Mouse (Mus musculus) olfactory bulb, adult 2 months (tissue): ENCODE measurements around the gene Lancl1. TPM values are rescaled to one million over a fixed set of nuclear protein-coding genes. Genes with fewer than 3 reads are reported as not detected.

ENCODE experiments used
- H3K27ac ChIP-seq: fragments of 200-500 bp; 2 replicates; pipeline ENCODE4 v1.5.1; 2012; ENCODE audit warnings: low read depth, low read length; ENCODE audit not compliant: insufficient read depth
- H3K4me1 ChIP-seq: fragments of 200-500 bp; 2 replicates; pipeline ENCODE4 v1.6.1; 2012; ENCODE audit warnings: low read length; ENCODE audit not compliant: control insufficient read depth, insufficient read depth
- H3K4me3 ChIP-seq: fragments of 200-500 bp; 2 replicates; pipeline ENCODE4 v1.5.1; 2012; ENCODE audit warnings: mild to moderate bottlenecking, low read depth, low read length, moderate library complexity; ENCODE audit not compliant: insufficient read depth
- CTCF ChIP-seq: fragments of 200-500 bp; IDR thresholded peaks from 2 replicates; pipeline ENCODE4 v1.5.1; 2012; ENCODE audit warnings: low read depth, mild to moderate bottlenecking, low read length, moderate library complexity; ENCODE audit not compliant: insufficient read depth
- POLR2A ChIP-seq: fragments of 200-500 bp; IDR thresholded peaks from 2 replicates; pipeline ENCODE4 v1.6.1; 2012; ENCODE audit warnings: mild to moderate bottlenecking, low read depth, low read length, moderate library complexity; ENCODE audit not compliant: insufficient read depth
- WGBS: fragments of 180-500 bp; shearing (Covaris S2); methylation state at CpG from one replicate; pipeline ENCODE4 v1.1.7; 2018; 5-methylcytosine and 5-hydroxymethylcytosine counted together
- polyA plus RNA-seq: library from polyadenylated mRNA; stranded (reverse); fragments of >200 nt; gene quantifications from 2 replicates; pipeline ENCODE4 v1.2.4, GENCODE M21; 2012; ENCODE audit warnings: low replicate concordance; ENCODE audit not compliant: missing spikeins, insufficient read depth, insufficient read length

Gene Lancl1
- polyA plus RNA-seq, 1 experiment, result not detected

DNA sequence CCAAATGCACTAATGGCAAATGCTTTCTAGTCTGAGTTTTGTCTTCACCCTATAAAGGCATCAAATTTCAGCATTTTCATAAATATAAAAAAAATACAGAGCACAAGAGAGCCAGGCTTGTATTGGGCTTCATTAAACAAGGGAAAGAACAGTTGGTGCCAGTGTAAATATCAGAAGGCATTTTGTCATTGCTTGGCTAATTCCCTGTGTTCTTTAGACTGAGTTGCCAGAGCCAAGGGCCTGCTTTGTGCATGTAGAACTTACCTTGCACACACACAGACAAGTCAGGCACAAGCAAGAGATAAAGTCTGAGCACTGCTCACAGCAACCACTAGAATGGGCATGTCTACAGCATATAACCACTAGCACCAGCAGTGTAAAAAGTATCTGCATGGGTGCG lies 40.1 kb downstream of the Lancl1 start:
- 93% methylated on average over 1 of the region's 1 CpGs for WGBS

DNA sequence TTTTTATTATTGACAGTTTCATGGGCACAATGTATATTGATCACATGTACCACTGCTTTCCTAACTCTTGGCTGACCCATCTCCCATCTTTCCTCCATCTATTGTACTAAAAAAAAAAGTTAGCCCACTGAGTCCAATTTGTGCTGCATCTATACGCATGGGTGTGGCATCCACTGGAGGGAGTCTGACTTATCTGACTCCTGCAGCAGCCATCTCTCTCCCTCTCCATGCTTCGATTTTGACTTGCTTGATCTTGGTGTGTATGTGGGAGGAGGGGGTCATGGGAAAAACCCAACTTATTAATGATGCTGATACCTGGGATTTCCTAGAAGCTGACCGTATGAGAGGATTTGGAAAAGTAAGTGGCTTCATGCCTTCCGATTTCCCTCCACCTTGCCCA lies 40.5 kb downstream of the Lancl1 start:
- TF ChIP-seq POLR2A, result no peak
- TF ChIP-seq CTCF, result no peak
- 95% methylated on average over 4 of the region's 4 CpGs for WGBS
- no peak overlapping the region for H3K4me3 ChIP-seq

More for the DNA sequence above, 40.1 kb downstream of the Lancl1 start:
- TF ChIP-seq CTCF (no peak), POLR2A (no peak)
- Histone ChIP-seq H3K4me1 (no peaks in the 10 kb centered on the region), H3K4me3 (no peak overlapping the region), H3K27ac (no peak overlapping the region)

GRCm38 (mm10) chr1:66996819-66997218 lies 41.9 kb downstream of the Lancl1 start:
- TF ChIP-seq CTCF (no peak), POLR2A (no peak)
- WGBS, result 94% methylated on average over 2 of the region's 2 CpGs
- no peak overlapping the region for H3K27ac ChIP-seq

More for the DNA sequence above, 40.5 kb downstream of the Lancl1 start:
- Histone ChIP-seq H3K4me1 (no peaks in the 10 kb centered on the region), H3K27ac (no peak overlapping the region)

GRCm38 (mm10) chr1:66992764-66993163 lies 45.9 kb downstream of the Lancl1 start:
- no peak overlapping the region for H3K4me3 ChIP-seq
- peaks cover 3% of the 10 kb centered on the region for H3K4me1 ChIP-seq
- H3K27ac ChIP-seq, result no peak overlapping the region
- TF ChIP-seq POLR2A (no peak), CTCF (no peak)

More at GRCm38 (mm10) chr1:66996819-66997218, 41.9 kb downstream of the Lancl1 start:
- no peak overlapping the region for H3K4me3 ChIP-seq
- H3K4me1 ChIP-seq, result no peaks in the 10 kb centered on the region

DNA sequence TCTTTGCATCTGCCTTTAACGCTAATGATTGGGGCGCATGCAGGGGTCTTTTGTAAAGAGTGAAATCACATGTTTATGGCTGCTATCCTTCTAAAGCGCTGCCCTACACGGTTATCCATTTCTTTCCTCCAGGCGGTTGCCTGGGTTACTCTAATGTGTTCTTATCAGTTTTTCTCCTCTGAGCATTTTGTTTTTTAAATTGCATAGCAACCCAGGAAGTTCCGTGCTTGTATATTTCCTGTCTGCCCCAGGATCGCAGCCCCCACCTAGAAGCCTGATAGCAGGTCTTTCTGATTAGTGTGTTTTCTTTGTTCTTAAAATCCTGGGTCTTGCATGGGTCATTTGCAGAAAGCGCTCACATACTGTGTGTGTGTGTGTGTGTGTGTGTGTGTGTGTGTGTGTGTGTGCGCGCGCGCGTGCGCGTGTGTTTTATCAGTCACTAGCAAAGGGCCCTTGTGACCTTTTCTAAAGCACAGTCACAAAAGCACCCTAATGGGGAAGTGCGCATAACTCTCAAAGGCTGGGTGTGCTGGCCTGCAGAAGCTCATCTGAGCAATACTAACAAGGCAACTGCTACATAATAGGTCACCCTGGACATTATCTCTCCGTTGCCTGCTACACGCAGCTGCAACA lies 51.0 kb downstream of the Lancl1 start:
- H3K4me3 ChIP-seq, result no peak overlapping the region
- WGBS, result 70% methylated on average over 18 of the region's 18 CpGs
- no peak overlapping the region for H3K27ac ChIP-seq
- no peak for TF ChIP-seq POLR2A
- no peak for TF ChIP-seq CTCF
- peaks cover 9% of the 10 kb centered on the region for H3K4me1 ChIP-seq

GRCm38 (mm10) chr1:66985906-66986305 lies 52.8 kb downstream of the Lancl1 start:
- peaks cover 9% of the 10 kb centered on the region for H3K4me1 ChIP-seq
- WGBS, result 40% methylated on average over 4 of the region's 4 CpGs
- no peak overlapping the region for H3K4me3 ChIP-seq
- TF ChIP-seq CTCF (no peak), POLR2A (no peak)
- no peak overlapping the region for H3K27ac ChIP-seq

DNA sequence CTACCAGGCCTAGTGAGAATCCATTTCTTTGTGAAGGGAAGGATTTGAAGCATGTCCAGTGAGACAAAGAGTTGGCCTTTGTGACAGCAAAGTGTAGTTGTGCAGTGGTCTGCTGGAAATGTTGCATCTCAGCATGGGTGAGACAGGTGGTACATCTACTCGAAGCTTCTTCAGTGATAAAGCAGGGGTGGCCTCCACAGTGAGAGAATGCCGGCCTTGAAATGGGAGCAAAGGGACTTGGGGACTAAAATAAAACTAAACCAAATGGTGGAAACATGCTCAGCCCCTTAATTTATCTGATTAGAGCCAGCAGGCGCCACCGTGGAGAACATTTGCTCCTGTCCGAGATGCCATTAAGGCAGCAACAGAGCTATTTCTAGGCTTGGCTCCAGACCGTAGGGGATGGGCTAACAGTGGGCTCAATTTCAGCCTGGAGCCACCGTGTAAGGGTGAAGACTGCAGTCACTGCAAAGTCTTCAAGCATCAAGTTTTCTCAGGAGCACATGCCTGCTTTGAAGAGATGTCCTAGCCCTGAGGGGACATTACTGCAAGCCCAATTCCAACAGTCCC lies 53.5 kb downstream of the Lancl1 start:
- 46% methylated on average over 7 of the region's 7 CpGs for WGBS
- Histone ChIP-seq H3K27ac (no peak overlapping the region), H3K4me3 (no peak overlapping the region), H3K4me1 (peaks cover 9% of the 10 kb centered on the region)
- TF ChIP-seq CTCF, result no peak
- no peak for TF ChIP-seq POLR2A

- WGBS, result 96% methylated on average over 1 of the region's 1 CpGs
- no peak for TF ChIP-seq POLR2A
- TF ChIP-seq CTCF, result no peak
- no peak overlapping the region for H3K27ac ChIP-seq
- H3K4me1 ChIP-seq, result peaks cover 1% of the 10 kb centered on the region; the same call in 1 of the 2 replicates
- no peak overlapping the region for H3K4me3 ChIP-seq
These were observed 58.5 kb downstream of the Lancl1 start for GRCm38 (mm10) chr1:66980129-66980528.

DNA sequence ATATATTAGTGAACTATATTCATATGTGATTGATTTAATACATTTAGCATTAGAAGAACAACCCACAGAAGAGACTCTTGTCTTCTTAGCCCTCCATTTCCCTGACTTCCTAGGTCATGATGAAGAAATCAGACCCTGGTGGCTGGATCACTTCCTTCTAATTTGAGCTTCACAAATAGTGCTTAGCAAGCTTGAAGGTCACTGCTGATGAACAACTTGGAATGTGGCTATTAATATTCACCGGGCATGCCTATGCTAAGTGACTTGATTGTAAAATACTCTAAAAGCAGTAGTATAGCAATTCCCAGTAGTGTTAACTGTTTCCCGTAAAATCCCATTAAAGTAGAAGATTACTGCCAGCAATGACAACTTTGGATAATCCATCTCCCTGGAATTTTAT lies 63.2 kb downstream of the Lancl1 start:
- no peaks in the 10 kb centered on the region for H3K4me1 ChIP-seq
- H3K4me3 ChIP-seq, result no peak overlapping the region
- 77% methylated on average over 2 of the region's 2 CpGs for WGBS
- no peak for TF ChIP-seq CTCF
- TF ChIP-seq POLR2A, result no peak
- no peak overlapping the region for H3K27ac ChIP-seq

GRCm38 (mm10) chr1:66964857-66965256 lies 73.8 kb downstream of the Lancl1 start:
- TF ChIP-seq POLR2A, result no peak
- no peak for TF ChIP-seq CTCF
- H3K4me3 ChIP-seq, result no peak overlapping the region
- H3K27ac ChIP-seq, result no peak overlapping the region
- 54% methylated on average over 4 of the region's 4 CpGs for WGBS
- no peaks in the 10 kb centered on the region for H3K4me1 ChIP-seq
